In the genomic region with DNA sequence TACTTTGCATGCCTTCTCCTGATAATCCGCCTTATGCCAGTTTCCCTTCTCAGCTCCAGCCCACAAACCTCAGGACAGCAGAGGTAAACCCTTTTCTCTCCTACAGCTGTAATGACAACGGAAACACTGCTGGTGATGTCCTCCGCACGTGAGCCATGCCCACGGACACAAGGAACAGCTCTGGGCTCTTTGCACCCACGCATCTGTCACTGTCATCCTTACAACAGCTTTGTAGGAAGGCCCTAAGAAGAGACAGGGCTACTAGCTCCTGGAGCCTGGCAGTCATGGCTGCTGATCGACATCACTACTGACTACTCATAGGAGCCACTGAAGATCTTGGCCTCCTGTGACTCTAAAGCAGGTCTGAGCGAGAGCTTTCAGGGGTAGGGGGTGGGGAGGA, we compare ENCODE assay signal across 29 mouse cellular contexts. TPM values are rescaled to one million over a fixed set of nuclear protein-coding genes. Genes with fewer than 3 reads are reported as not detected.
"Had no signal": no experiment of that assay in that cellular context is flagged by ENCODE, and none has a peak within 500 bp of the region (broad histone marks: within the 10 kb centered on the region; RNA-seq: fewer than 3 reads in every experiment).

No protein-coding gene starts in this region.

- H3K9ac ChIP-seq: heart, embryonic 12.5 days; hindbrain, embryonic 12.5 days; hindbrain, embryonic 14.5 days; intestine, embryonic 15.5 days; limb, embryonic 12.5 days; liver, embryonic 13.5 days had no signal

- DNase-seq: gastrocnemius, postnatal 14 days; gastrocnemius, postnatal 36 days; heart, adult 18-20 months; heart, postnatal 10 days; heart, postnatal 4 days; kidney, adult 18-20 months; kidney, adult 8-10 months; kidney, postnatal 10 days; kidney, postnatal 25 days; kidney, postnatal 4 days; liver; liver, embryonic 13.5 days had no signal

- H3K27ac ChIP-seq: heart, embryonic 10.5 days; hindbrain, embryonic 10.5 days; hindbrain, embryonic 12.5 days; hindbrain, embryonic 14.5 days; intestine, embryonic 15.5 days; layer of hippocampus, adult 2 months; limb, embryonic 10.5 days; limb, embryonic 12.5 days; liver, embryonic 13.5 days had no signal

- H3K36me3 ChIP-seq: heart, embryonic 12.5 days; hindbrain, embryonic 10.5 days; hindbrain, embryonic 12.5 days; intestine, embryonic 15.5 days; limb, embryonic 10.5 days; limb, embryonic 12.5 days; liver, embryonic 13.5 days had no signal

- H3K4me3 ChIP-seq: heart, embryonic 10.5 days; heart, embryonic 12.5 days; hindbrain, embryonic 10.5 days; hindbrain, embryonic 12.5 days; intestine, embryonic 15.5 days; layer of hippocampus, adult 2 months; limb, embryonic 10.5 days; limb, embryonic 12.5 days; liver, embryonic 13.5 days had no signal

- ATAC-seq: hindbrain, embryonic 16.5 days; inflammation-experienced regulatory T-cells, adult 6 months; intestine, embryonic 15.5 days; intestine, postnatal 0 days had no signal

- H3K27me3 ChIP-seq: heart, embryonic 12.5 days; hindbrain, embryonic 12.5 days; intestine, embryonic 15.5 days; limb, embryonic 12.5 days; liver, embryonic 13.5 days had no signal

- H3K4me2 ChIP-seq: heart, embryonic 12.5 days; hindbrain, embryonic 12.5 days; hindbrain, embryonic 14.5 days; intestine, embryonic 15.5 days; limb, embryonic 12.5 days; liver, embryonic 11.5 days; liver, embryonic 13.5 days had no signal

- H3K4me1 ChIP-seq: heart, embryonic 12.5 days; hindbrain, embryonic 10.5 days; hindbrain, embryonic 12.5 days; intestine, embryonic 15.5 days; liver, embryonic 13.5 days had no signal

- H3K9me3 ChIP-seq: heart, embryonic 10.5 days; hindbrain, embryonic 10.5 days; hindbrain, embryonic 12.5 days; intestine, embryonic 15.5 days; limb, embryonic 10.5 days; limb, embryonic 12.5 days; liver, embryonic 13.5 days had no signal

RNA-seq across cellular contexts. Expression of gene Mycbpap, which starts 11.6 kb away (rescaled TPM):
- total RNA-seq: gastrocnemius, adult 18-20 months; gastrocnemius, adult 8-10 months; gastrocnemius, postnatal 36 days had no signal
- polyA plus RNA-seq: inflammation-experienced regulatory T-cells, adult 6 months had no signal

RNA-seq across cellular contexts. Expression of gene Chad, which starts 31.7 kb away (rescaled TPM):
- polyA plus RNA-seq: kidney, embryonic 14.5 days; liver, embryonic 13.5 days had no signal

RNA-seq across cellular contexts. Expression of gene Epn3, which starts 33.4 kb away (rescaled TPM):
- total RNA-seq: gastrocnemius, adult 18-20 months had no signal
- polyA plus RNA-seq: inflammation-experienced regulatory T-cells, adult 6 months had no signal

RNA-seq across cellular contexts. Expression of gene Spata20, which starts 47.2 kb away (rescaled TPM):
- total RNA-seq: gastrocnemius, adult 18-20 months; gastrocnemius, adult 8-10 months; gastrocnemius, postnatal 14 days; gastrocnemius, postnatal 36 days had no signal
- polyA plus RNA-seq: heart, embryonic 10.5 days; heart, embryonic 12.5 days; heart, embryonic 14.5 days; inflammation-experienced regulatory T-cells, adult 6 months; intestine, postnatal 0 days; limb, embryonic 10.5 days; liver, embryonic 11.5 days; liver, embryonic 13.5 days had no signal
